Mouse (Mus musculus): ENCODE results near the gene Surf2. TPM values are rescaled to one million over a fixed set of nuclear protein-coding genes. Genes with fewer than 3 reads are reported as not detected.
A peak's percentile ranks its signal among the peaks of the same experiment; 100 is the strongest.
"Not testable (repeated sequence)": the region's sequence is repeated elsewhere in the genome, so short reads cannot be mapped to it uniquely, and the experiment has no call there.

The Surf2 gene
- 43.6 and 44.5 TPM in 2 replicates for polyA plus RNA-seq (2014; fragmentation: Nextera tagmentation; extraction: Ambion mirVana)

- peaks cover 19% of the 10 kb centered on the region for H3K4me1 ChIP-seq (replicated peaks; ENCODE audit: control insufficient read depth, insufficient read depth, low read length)
- no peaks in the 10 kb centered on the region for H3K9me3 ChIP-seq (ENCODE audit: control insufficient read depth, low read length)
- H3K36me3 ChIP-seq (ENCODE audit: control insufficient read depth, insufficient read depth, low read length) = peaks cover 33% of the 10 kb centered on the region
- peak within 1 kb of the TSS; percentile 99 for H3K4me2 ChIP-seq (ENCODE audit: low read depth, low read length, severe bottlenecking)
- ATAC-seq (replicated peaks; ENCODE audit: low FRiP score) = peak; percentile 82
- peak; percentile 85 for DNase-seq (ENCODE audit: low spot score)
- no peaks in the 10 kb centered on the region for H3K27me3 ChIP-seq (ENCODE audit: control insufficient read depth, insufficient read depth, low read length)
- H3K4me3 ChIP-seq (ENCODE audit: low read depth, low read length) = peak within 1 kb of the TSS; percentile 58
- H3K27ac ChIP-seq (ENCODE audit: low read depth, low read length) = no peak within 1 kb of the TSS; the same call in 1 of the 2 replicates
- 2% methylated on average over 47 of the region's 47 CpGs for WGBS
- peak within 1 kb of the TSS; percentile 76 for H3K9ac ChIP-seq (ENCODE audit: low read length)
These were observed at the start of gene Surf2, which contains the start of gene Surf1 for GRCm38 (mm10) chr2:26915927-26916728. Gene Surf2, plus strand, starts transcription at chr2:26916367. Gene Surf1, minus strand, starts transcription at chr2:26916530.

- Histone ChIP-seq H3K4me2 (ENCODE audit: low read depth, low read length, severe bottlenecking) (no peak overlapping the region), H3K27me3 (ENCODE audit: control insufficient read depth, insufficient read depth, low read length) (no peaks in the 10 kb centered on the region), H3K27ac (ENCODE audit: low read depth, low read length) (no peak overlapping the region), H3K9ac (ENCODE audit: low read length) (no peak overlapping the region), H3K4me3 (ENCODE audit: low read depth, low read length) (no peak overlapping the region), H3K36me3 (ENCODE audit: control insufficient read depth, insufficient read depth, low read length) (no peaks in the 10 kb centered on the region), H3K4me1 (replicated peaks; ENCODE audit: control insufficient read depth, insufficient read depth, low read length) (no peaks in the 10 kb centered on the region), H3K9me3 (ENCODE audit: control insufficient read depth, low read length) (no peaks in the 10 kb centered on the region)
- ATAC-seq (replicated peaks; ENCODE audit: low FRiP score) (no peak), DNase-seq (ENCODE audit: low spot score) (no peak)
- 68% methylated on average over 6 of the region's 6 CpGs for WGBS
These were observed 45.5 kb upstream of the Surf2 start for GRCm38 (mm10) chr2:26870666-26871065.

- Histone ChIP-seq H3K4me1 (replicated peaks; ENCODE audit: control insufficient read depth, insufficient read depth, low read length) (no peaks in the 10 kb centered on the region), H3K9me3 (ENCODE audit: control insufficient read depth, low read length) (no peaks in the 10 kb centered on the region; the same call in 1 of the 2 replicates), H3K4me2 (ENCODE audit: low read depth, low read length, severe bottlenecking) (no peak overlapping the region), H3K9ac (ENCODE audit: low read length) (no peak overlapping the region), H3K36me3 (ENCODE audit: control insufficient read depth, insufficient read depth, low read length) (no peaks in the 10 kb centered on the region), H3K27me3 (ENCODE audit: control insufficient read depth, insufficient read depth, low read length) (no peaks in the 10 kb centered on the region), H3K27ac (ENCODE audit: low read depth, low read length) (no peak overlapping the region), H3K4me3 (ENCODE audit: low read depth, low read length) (no peak overlapping the region)
- ATAC-seq (replicated peaks; ENCODE audit: low FRiP score) (no peak), DNase-seq (ENCODE audit: low spot score) (no peak)
These were observed 37.6 kb upstream of the Surf2 start for GRCm38 (mm10) chr2:26878571-26878970.

GRCm38 (mm10) chr2:26885541-26885940, 30.6 kb upstream of the Surf2 start:
- WGBS = 75% methylated on average over 2 of the region's 2 CpGs
- not testable (repeated sequence) for H3K27ac ChIP-seq (ENCODE audit: low read depth, low read length); H3K36me3 ChIP-seq (ENCODE audit: control insufficient read depth, insufficient read depth, low read length); H3K4me2 ChIP-seq (ENCODE audit: low read depth, low read length, severe bottlenecking); H3K9me3 ChIP-seq (ENCODE audit: control insufficient read depth, low read length); DNase-seq (ENCODE audit: low spot score); ATAC-seq (replicated peaks; ENCODE audit: low FRiP score); H3K9ac ChIP-seq (ENCODE audit: low read length); H3K27me3 ChIP-seq (ENCODE audit: control insufficient read depth, insufficient read depth, low read length); H3K4me3 ChIP-seq (ENCODE audit: low read depth, low read length); H3K4me1 ChIP-seq (replicated peaks; ENCODE audit: control insufficient read depth, insufficient read depth, low read length)

- not testable (repeated sequence) for H3K4me2 ChIP-seq (ENCODE audit: low read depth, low read length, severe bottlenecking); H3K4me1 ChIP-seq (replicated peaks; ENCODE audit: control insufficient read depth, insufficient read depth, low read length); DNase-seq (ENCODE audit: low spot score); ATAC-seq (replicated peaks; ENCODE audit: low FRiP score); H3K9ac ChIP-seq (ENCODE audit: low read length); H3K4me3 ChIP-seq (ENCODE audit: low read depth, low read length); H3K9me3 ChIP-seq (ENCODE audit: control insufficient read depth, low read length); H3K36me3 ChIP-seq (ENCODE audit: control insufficient read depth, insufficient read depth, low read length); H3K27me3 ChIP-seq (ENCODE audit: control insufficient read depth, insufficient read depth, low read length); H3K27ac ChIP-seq (ENCODE audit: low read depth, low read length)
- 39% methylated on average over 4 of the region's 4 CpGs for WGBS
These were observed 30.0 kb upstream of the Surf2 start for GRCm38 (mm10) chr2:26886170-26886569.

- Histone ChIP-seq H3K9me3 (ENCODE audit: control insufficient read depth, low read length) (no peaks in the 10 kb centered on the region), H3K9ac (ENCODE audit: low read length) (no peak overlapping the region), H3K4me1 (replicated peaks; ENCODE audit: control insufficient read depth, insufficient read depth, low read length) (no peaks in the 10 kb centered on the region), H3K36me3 (ENCODE audit: control insufficient read depth, insufficient read depth, low read length) (peaks cover 19% of the 10 kb centered on the region), H3K4me3 (ENCODE audit: low read depth, low read length) (no peak overlapping the region), H3K4me2 (ENCODE audit: low read depth, low read length, severe bottlenecking) (no peak overlapping the region), H3K27me3 (ENCODE audit: control insufficient read depth, insufficient read depth, low read length) (no peaks in the 10 kb centered on the region), H3K27ac (ENCODE audit: low read depth, low read length) (no peak overlapping the region)
- 90% methylated on average over 4 of the region's 4 CpGs for WGBS
- DNase-seq (ENCODE audit: low spot score) (no peak), ATAC-seq (replicated peaks; ENCODE audit: low FRiP score) (no peak)
These were observed 20.3 kb upstream of the Surf2 start for GRCm38 (mm10) chr2:26895898-26896297.

GRCm38 (mm10) chr2:26900731-26901130, 15.4 kb upstream of the Surf2 start:
- no peak overlapping the region for H3K4me3 ChIP-seq (ENCODE audit: low read depth, low read length)
- no peak overlapping the region for H3K27ac ChIP-seq (ENCODE audit: low read depth, low read length)
- WGBS = 74% methylated on average over 1 of the region's 1 CpGs
- DNase-seq (ENCODE audit: low spot score) (peak; percentile 31), ATAC-seq (replicated peaks; ENCODE audit: low FRiP score) (no peak)
- no peaks in the 10 kb centered on the region for H3K9me3 ChIP-seq (ENCODE audit: control insufficient read depth, low read length)
- H3K36me3 ChIP-seq (ENCODE audit: control insufficient read depth, insufficient read depth, low read length) = peaks cover 11% of the 10 kb centered on the region
- H3K4me2 ChIP-seq (ENCODE audit: low read depth, low read length, severe bottlenecking) = no peak overlapping the region
- H3K27me3 ChIP-seq (ENCODE audit: control insufficient read depth, insufficient read depth, low read length) = no peaks in the 10 kb centered on the region
- H3K9ac ChIP-seq (ENCODE audit: low read length) = no peak overlapping the region
- H3K4me1 ChIP-seq (replicated peaks; ENCODE audit: control insufficient read depth, insufficient read depth, low read length) = peaks cover 7% of the 10 kb centered on the region

- Histone ChIP-seq H3K4me2 (ENCODE audit: low read depth, low read length, severe bottlenecking) (peak overlapping the region; percentile 78), H3K27me3 (ENCODE audit: control insufficient read depth, insufficient read depth, low read length) (no peaks in the 10 kb centered on the region), H3K9ac (ENCODE audit: low read length) (peak overlapping the region; percentile 74), H3K9me3 (ENCODE audit: control insufficient read depth, low read length) (no peaks in the 10 kb centered on the region), H3K36me3 (ENCODE audit: control insufficient read depth, insufficient read depth, low read length) (peaks cover 7% of the 10 kb centered on the region), H3K27ac (ENCODE audit: low read depth, low read length) (peak overlapping the region; percentile 82; the same call in 1 of the 2 replicates), H3K4me3 (ENCODE audit: low read depth, low read length) (peak overlapping the region; percentile 80), H3K4me1 (replicated peaks; ENCODE audit: control insufficient read depth, insufficient read depth, low read length) (peaks cover 7% of the 10 kb centered on the region)
- DNase-seq (ENCODE audit: low spot score) (peak; percentile 48), ATAC-seq (replicated peaks; ENCODE audit: low FRiP score) (no peak)
- WGBS = 19% methylated on average over 7 of the region's 7 CpGs
These were observed 14.2 kb upstream of the Surf2 start for GRCm38 (mm10) chr2:26901834-26902400.

Measured in forebrain, embryonic 11.5 days (tissue).